ENCODE assay signal across 27 mouse cellular contexts in the genomic region with DNA sequence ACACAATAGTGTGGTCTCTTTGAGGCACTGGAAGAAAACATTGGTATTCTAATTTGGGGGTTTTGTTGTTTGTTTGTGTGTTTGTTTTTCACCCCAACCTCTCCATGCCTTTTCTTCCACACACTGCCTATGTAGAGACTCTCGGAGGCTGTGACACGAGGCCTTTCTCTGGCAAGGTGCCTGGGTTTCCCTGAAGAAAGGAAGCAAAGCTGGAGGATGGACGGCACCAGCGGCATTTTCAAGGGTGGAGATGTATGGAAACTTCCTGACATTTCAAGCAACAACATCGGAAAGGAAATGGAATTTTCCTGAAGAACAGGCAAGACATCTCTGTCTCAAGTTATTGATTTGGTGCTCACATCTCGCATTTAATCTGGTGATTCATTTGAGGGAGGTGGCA.
DNase-seq lines count a peak whose midpoint lies in the region; ATAC-seq lines count a peak whose summit lies in the region.
"Had no signal": no experiment of that assay in that cellular context is flagged by ENCODE, and none has a peak within 500 bp of the region (broad histone marks: within the 10 kb centered on the region; RNA-seq: fewer than 3 reads in every experiment).

No protein-coding gene starts in this region.

- no peak overlapping the region; the same call in 1 of the 2 replicates for H3K27ac ChIP-seq in lung, embryonic 16.5 days (ENCODE audit: low read length)
- H3K27ac ChIP-seq: forebrain, embryonic 13.5 days; hindbrain, embryonic 13.5 days; liver, embryonic 14.5 days; macrophage; midbrain, embryonic 15.5 days; neural tube, embryonic 15.5 days had no signal

- H3K4me1 ChIP-seq in lung, embryonic 16.5 days (replicated peaks; ENCODE audit: control insufficient read depth, insufficient read depth, low read length): 0 out of 2 replicates have a peak, but pooled peaks cover 3% of the 10 kb centered on the region
- H3K4me1 ChIP-seq: forebrain, embryonic 13.5 days; hindbrain, embryonic 13.5 days; midbrain, embryonic 15.5 days; neural tube, embryonic 15.5 days had no signal

- no peaks in the 10 kb centered on the region for H3K27me3 ChIP-seq in lung, embryonic 16.5 days (ENCODE audit: control insufficient read depth, insufficient read depth, low read depth, low read length)
- H3K27me3 ChIP-seq: forebrain, embryonic 13.5 days; hindbrain, embryonic 13.5 days; midbrain, embryonic 15.5 days; neural tube, embryonic 15.5 days had no signal

- no peaks in the 10 kb centered on the region for H3K36me3 ChIP-seq in lung, embryonic 16.5 days (ENCODE audit: control insufficient read depth, insufficient read depth, low read length)
- H3K36me3 ChIP-seq: G1E; hindbrain, embryonic 13.5 days; midbrain, embryonic 15.5 days; neural tube, embryonic 15.5 days had no signal

- H3K9me3 ChIP-seq in lung, embryonic 16.5 days (ENCODE audit: control insufficient read depth, low read length): no peaks in the 10 kb centered on the region
- H3K9me3 ChIP-seq: forebrain, embryonic 13.5 days; G1E; hindbrain, embryonic 13.5 days; midbrain, embryonic 15.5 days; neural tube, embryonic 15.5 days had no signal

- H3K9ac ChIP-seq in lung, embryonic 16.5 days (ENCODE audit: low read length): no peak overlapping the region
- H3K9ac ChIP-seq: forebrain, embryonic 13.5 days; hindbrain, embryonic 13.5 days; liver, embryonic 14.5 days; midbrain, embryonic 15.5 days; neural tube, embryonic 15.5 days had no signal

- 51% methylated on average over 6 of the region's 6 CpGs for WGBS in lung, embryonic 16.5 days

- no peak overlapping the region for H3K4me3 ChIP-seq in lung, embryonic 16.5 days (ENCODE audit: low read length)
- H3K4me3 ChIP-seq: forebrain, embryonic 13.5 days; hindbrain, embryonic 13.5 days; midbrain, embryonic 15.5 days; neural tube, embryonic 15.5 days had no signal

- 0 out of 2 replicates have a peak, but pooled peaks have one; percentile 41 for ATAC-seq in lung, embryonic 16.5 days (ENCODE audit: low read depth)
- ATAC-seq: forebrain, embryonic 13.5 days; intestine, embryonic 16.5 days; midbrain, embryonic 15.5 days had no signal

- peak; percentile 33 for DNase-seq in adrenal gland, postnatal 10 days
- DNase-seq in adrenal gland, postnatal 4 days (ENCODE audit: low spot score in 2 of 2): no peak
- peak; percentile 70 for DNase-seq in kidney, postnatal 10 days
- DNase-seq in kidney, adult 9 months: no peak
- DNase-seq in lung, adult 18-20 months: no peak
- DNase-seq in testis, postnatal 10 days (ENCODE audit: low spot score): peak; percentile 36
- no peak for DNase-seq in testis, postnatal 14 days (ENCODE audit: low spot score)
- DNase-seq: adrenal gland, adult 8-10 months; cerebellum, adult 11 months; cerebellum, adult 9-10 months; cerebellum, postnatal 36 days; gastrocnemius, postnatal 10 days; heart, postnatal 36 days; layer of hippocampus, adult 9-11 months; liver; retina, postnatal 1 day; right cerebral cortex, postnatal 25 days; spleen, adult 18-20 months had no signal

- H3K4me2 ChIP-seq in lung, embryonic 16.5 days (ENCODE audit: low read depth, low read length): no peak overlapping the region
- H3K4me2 ChIP-seq: forebrain, embryonic 13.5 days; hindbrain, embryonic 13.5 days; midbrain, embryonic 15.5 days; neural tube, embryonic 15.5 days had no signal

Comparison
In these comparisons a context has a peak if more than half of its experiments do, and no peak if none do; other contexts are left out.
1. DNase-seq: peak in adrenal gland, postnatal 10 days (single experiment), kidney, postnatal 10 days (single experiment) and testis, postnatal 10 days (single experiment); none in adrenal gland, postnatal 4 days (0 of 2), kidney, adult 9 months (single experiment), lung, adult 18-20 months (0 of 2) and testis, postnatal 14 days (single experiment).